Mouse (Mus musculus): ENCODE data around the gene Fblim1. TPM values are rescaled to one million over a fixed set of nuclear protein-coding genes. Genes with fewer than 3 reads are reported as not detected.
"Not testable (repeated sequence)": the region's sequence is repeated elsewhere in the genome, so short reads cannot be mapped to it uniquely, and the experiment has no call there.

Gene Fblim1
- polyA plus RNA-seq, 1 experiment from 2014 or later, result 1.7 TPM

GRCm38 (mm10) chr4:141567174-141567573 lies 38.7 kb downstream of the Fblim1 start:
- not testable (repeated sequence) for H3K9ac ChIP-seq; H3K4me3 ChIP-seq (replicated peaks); ATAC-seq (ENCODE audit: insufficient read depth); H3K9me3 ChIP-seq (replicated peaks); H3K36me3 ChIP-seq (replicated peaks); H3K27me3 ChIP-seq; H3K27ac ChIP-seq (replicated peaks); H3K4me1 ChIP-seq (replicated peaks); H3K4me2 ChIP-seq
- 65% methylated on average over 7 of the region's 7 CpGs for WGBS (ENCODE audit: insufficient replicate concordance)

GRCm38 (mm10) chr4:141566187-141566586 lies 39.7 kb downstream of the Fblim1 start:
- H3K9me3 ChIP-seq (replicated peaks), result no peaks in the 10 kb centered on the region
- peaks cover 5% of the 10 kb centered on the region; the same call in 1 of the 2 replicates for H3K4me1 ChIP-seq (replicated peaks)
- H3K36me3 ChIP-seq (replicated peaks), result no peaks in the 10 kb centered on the region
- H3K9ac ChIP-seq, result no peak overlapping the region
- H3K27ac ChIP-seq (replicated peaks), result no peak overlapping the region
- whole genome bisulfite sequencing (ENCODE audit: insufficient replicate concordance), result 62% methylated on average over 6 of the region's 6 CpGs
- H3K4me2 ChIP-seq, result no peak overlapping the region
- H3K4me3 ChIP-seq (replicated peaks), result no peak overlapping the region
- no peaks in the 10 kb centered on the region for H3K27me3 ChIP-seq
- no peak for ATAC-seq (ENCODE audit: insufficient read depth)

GRCm38 (mm10) chr4:141565325-141565724 lies 40.6 kb downstream of the Fblim1 start:
- H3K27me3 ChIP-seq, result no peaks in the 10 kb centered on the region
- no peak overlapping the region for H3K9ac ChIP-seq

GRCm38 (mm10) chr4:141564660-141565059 lies 41.2 kb downstream of the Fblim1 start:
- Histone ChIP-seq H3K4me1 (replicated peaks) (peaks cover 7% of the 10 kb centered on the region), H3K9ac (no peak overlapping the region), H3K4me3 (replicated peaks) (no peak overlapping the region), H3K9me3 (replicated peaks) (no peaks in the 10 kb centered on the region), H3K4me2 (no peak overlapping the region), H3K27me3 (no peaks in the 10 kb centered on the region), H3K36me3 (replicated peaks) (no peaks in the 10 kb centered on the region), H3K27ac (replicated peaks) (no peak overlapping the region)
- 53% methylated on average over 3 of the region's 3 CpGs for WGBS (ENCODE audit: insufficient replicate concordance)
- no peak for ATAC-seq (ENCODE audit: insufficient read depth)

More at GRCm38 (mm10) chr4:141565325-141565724, 40.6 kb downstream of the Fblim1 start:
- no peak overlapping the region for H3K4me2 ChIP-seq
- H3K27ac ChIP-seq (replicated peaks), result no peak overlapping the region
- H3K4me3 ChIP-seq (replicated peaks), result no peak overlapping the region
- H3K36me3 ChIP-seq (replicated peaks), result no peaks in the 10 kb centered on the region
- ATAC-seq (ENCODE audit: insufficient read depth), result no peak
- H3K4me1 ChIP-seq (replicated peaks), result peaks cover under 1% of the 10 kb centered on the region; the same call in 1 of the 2 replicates
- whole genome bisulfite sequencing (ENCODE audit: insufficient replicate concordance), result 54% methylated on average over 7 of the region's 7 CpGs
- H3K9me3 ChIP-seq (replicated peaks), result no peaks in the 10 kb centered on the region

DNA sequence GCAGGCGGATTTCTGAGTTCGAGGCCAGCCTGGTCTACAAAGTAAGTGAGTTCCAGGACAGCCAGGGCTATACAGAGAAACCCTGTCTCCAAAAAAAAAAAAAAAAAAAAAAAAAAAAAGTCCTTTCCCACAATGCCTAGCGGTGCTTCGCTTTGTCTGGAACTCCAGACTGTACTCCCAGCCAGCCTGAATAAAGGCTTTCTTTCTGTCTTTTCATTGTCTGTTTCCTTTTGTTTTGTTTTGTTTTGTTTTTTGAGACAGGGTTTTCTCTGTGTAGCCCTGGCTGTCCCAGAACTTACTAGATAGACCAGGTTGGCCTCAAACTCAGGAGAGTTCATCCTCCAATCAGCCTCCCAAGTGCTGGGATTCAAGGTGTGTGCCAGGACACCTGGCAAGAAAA lies 41.7 kb downstream of the Fblim1 start:
- H3K9ac ChIP-seq, result no peak overlapping the region
- no peak overlapping the region for H3K4me3 ChIP-seq (replicated peaks)
- no peaks in the 10 kb centered on the region for H3K9me3 ChIP-seq (replicated peaks)
- H3K27me3 ChIP-seq, result no peaks in the 10 kb centered on the region
- H3K4me1 ChIP-seq (replicated peaks), result peaks cover 12% of the 10 kb centered on the region
- WGBS (ENCODE audit: insufficient replicate concordance), result 79% methylated on average over 4 of the region's 4 CpGs
- no peak overlapping the region for H3K27ac ChIP-seq (replicated peaks)
- H3K36me3 ChIP-seq (replicated peaks), result no peaks in the 10 kb centered on the region
- H3K4me2 ChIP-seq, result no peak overlapping the region
- ATAC-seq (ENCODE audit: insufficient read depth), result no peak

- H3K27ac ChIP-seq (replicated peaks), result no peak overlapping the region
- peaks cover 31% of the 10 kb centered on the region for H3K4me1 ChIP-seq (replicated peaks)
- H3K36me3 ChIP-seq (replicated peaks), result no peaks in the 10 kb centered on the region
- WGBS (ENCODE audit: insufficient replicate concordance), result 73% methylated on average over 11 of the region's 11 CpGs
- no peaks in the 10 kb centered on the region for H3K27me3 ChIP-seq
- H3K4me2 ChIP-seq, result no peak overlapping the region
- no peak for ATAC-seq (ENCODE audit: insufficient read depth)
- no peaks in the 10 kb centered on the region for H3K9me3 ChIP-seq (replicated peaks)
- no peak overlapping the region for H3K4me3 ChIP-seq (replicated peaks)
- H3K9ac ChIP-seq, result no peak overlapping the region
These were observed 43.6 kb downstream of the Fblim1 start for GRCm38 (mm10) chr4:141562281-141562680.

DNA sequence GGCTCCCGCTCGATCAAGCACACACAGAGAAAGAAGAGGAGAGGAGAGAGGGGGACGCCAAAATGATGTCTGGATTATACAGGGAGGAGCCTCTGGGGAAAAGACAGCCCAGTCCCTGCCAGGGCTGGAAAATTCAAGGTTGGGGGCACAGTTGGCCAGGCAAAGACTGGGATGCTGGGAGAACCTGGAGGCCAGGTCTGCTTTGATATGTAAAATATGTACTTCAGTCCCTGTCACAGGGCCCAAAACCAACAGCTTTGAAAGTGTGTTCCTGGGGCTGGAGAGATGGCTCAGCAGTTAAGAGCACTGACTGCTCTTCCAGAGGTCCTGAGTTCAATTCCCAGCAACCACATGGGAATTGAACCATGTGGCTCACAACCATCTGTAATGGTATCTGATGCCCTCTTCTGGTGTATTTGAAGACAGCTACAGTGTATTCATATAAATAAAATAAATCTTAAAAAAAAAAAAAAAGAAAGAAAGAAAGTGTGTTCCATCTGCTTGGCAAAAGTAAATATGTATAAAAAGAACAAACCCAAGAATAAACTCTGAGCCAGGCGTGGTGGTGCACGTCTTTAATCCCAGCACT lies 44.5 kb downstream of the Fblim1 start:
- not testable (repeated sequence) for H3K9ac ChIP-seq; H3K9me3 ChIP-seq (replicated peaks); H3K27ac ChIP-seq (replicated peaks); H3K4me2 ChIP-seq; H3K4me3 ChIP-seq (replicated peaks); H3K36me3 ChIP-seq (replicated peaks); ATAC-seq (ENCODE audit: insufficient read depth); H3K27me3 ChIP-seq
- 62% methylated on average over 5 of the region's 5 CpGs for WGBS (ENCODE audit: insufficient replicate concordance)
- peaks cover 31% of the 10 kb centered on the region for H3K4me1 ChIP-seq (replicated peaks)

- peak overlapping the region; percentile 94 for H3K4me2 ChIP-seq
- H3K27ac ChIP-seq (replicated peaks), result peak overlapping the region; percentile 91
- H3K4me3 ChIP-seq (replicated peaks), result peak overlapping the region; percentile 59
- H3K9ac ChIP-seq, result peak overlapping the region; percentile 39
- ATAC-seq (ENCODE audit: insufficient read depth), result peak; percentile 56
- H3K9me3 ChIP-seq (replicated peaks), result no peaks in the 10 kb centered on the region
- no peaks in the 10 kb centered on the region for H3K27me3 ChIP-seq
- 1% methylated on average over 9 of the region's 9 CpGs for WGBS (ENCODE audit: insufficient replicate concordance)
- H3K36me3 ChIP-seq (replicated peaks), result no peaks in the 10 kb centered on the region
- peaks cover 31% of the 10 kb centered on the region for H3K4me1 ChIP-seq (replicated peaks)
These were observed 46.0 kb downstream of the Fblim1 start for GRCm38 (mm10) chr4:141559898-141560263.

- Histone ChIP-seq H3K4me2 (peak overlapping the region; percentile 94), H3K4me1 (replicated peaks) (peaks cover 31% of the 10 kb centered on the region), H3K4me3 (replicated peaks) (peak overlapping the region; percentile 59), H3K27ac (replicated peaks) (peak overlapping the region; percentile 91), H3K36me3 (replicated peaks) (no peaks in the 10 kb centered on the region), H3K27me3 (no peaks in the 10 kb centered on the region), H3K9ac (peak overlapping the region; percentile 42), H3K9me3 (replicated peaks) (no peaks in the 10 kb centered on the region)
- WGBS (ENCODE audit: insufficient replicate concordance), result under 1% methylated on average over 30 of the region's 30 CpGs
- peak; percentile 80 for ATAC-seq (ENCODE audit: insufficient read depth)
These were observed 46.6 kb downstream of the Fblim1 start for GRCm38 (mm10) chr4:141559131-141559897.

DNA sequence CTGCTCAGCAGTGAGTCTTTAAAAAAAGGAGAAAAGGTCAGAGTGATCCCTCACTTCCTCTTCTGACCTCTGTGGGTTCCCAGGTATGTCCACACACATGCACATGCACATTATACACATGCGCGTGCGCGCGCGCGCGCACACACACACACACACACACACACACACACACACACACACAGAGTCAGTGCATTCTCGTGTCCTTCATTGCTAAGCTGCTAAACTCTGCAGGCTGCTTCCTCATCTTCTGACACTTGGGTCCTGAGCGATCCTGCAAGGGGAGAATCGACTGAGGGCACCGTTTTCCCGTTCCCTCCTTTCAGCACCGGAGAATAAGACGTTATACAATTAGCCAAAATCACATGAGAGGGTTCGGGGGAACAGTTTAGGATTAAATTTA lies 47.2 kb downstream of the Fblim1 start:
- H3K4me2 ChIP-seq, result peak overlapping the region; percentile 94
- H3K27ac ChIP-seq (replicated peaks), result peak overlapping the region; percentile 91
- no peaks in the 10 kb centered on the region for H3K36me3 ChIP-seq (replicated peaks)
- H3K9me3 ChIP-seq (replicated peaks), result no peaks in the 10 kb centered on the region
- peak overlapping the region; percentile 42; the same call in 1 of the 2 replicates for H3K9ac ChIP-seq
- peak; percentile 37 for ATAC-seq (ENCODE audit: insufficient read depth)
- H3K27me3 ChIP-seq, result no peaks in the 10 kb centered on the region
- WGBS (ENCODE audit: insufficient replicate concordance), result 1% methylated on average over 16 of the region's 16 CpGs
- H3K4me1 ChIP-seq (replicated peaks), result peaks cover 31% of the 10 kb centered on the region
- H3K4me3 ChIP-seq (replicated peaks), result peak overlapping the region; percentile 59

GRCm38 (mm10) chr4:141556163-141556562 lies 49.7 kb downstream of the Fblim1 start:
- H3K36me3 ChIP-seq (replicated peaks); H3K27me3 ChIP-seq; ATAC-seq (ENCODE audit: insufficient read depth); H3K9me3 ChIP-seq (replicated peaks); H3K4me3 ChIP-seq (replicated peaks); H3K4me2 ChIP-seq; H3K27ac ChIP-seq (replicated peaks); H3K9ac ChIP-seq: not testable (repeated sequence)
- 76% methylated on average over 6 of the region's 6 CpGs for WGBS (ENCODE audit: insufficient replicate concordance)
- peaks cover 48% of the 10 kb centered on the region for H3K4me1 ChIP-seq (replicated peaks)

Data from liver, embryonic 15.5 days (tissue).